Mouse (Mus musculus) intestine, postnatal 0 days (tissue): ENCODE data around the gene Prss16. TPM values are rescaled to one million over a fixed set of nuclear protein-coding genes. Genes with fewer than 3 reads are reported as not detected.

Source experiments
- ATAC-seq: fragments of 200-750 bp; cut with Nextera tagmentation; 2 replicates; pipeline ENCODE4 v1.8.0; 2017; ENCODE audit warnings: mild to moderate bottlenecking, moderate TSS enrichment, moderate library complexity
- H3K27ac ChIP-seq: fragments of 300-500 bp; sonication (generic); 2 replicates; pipeline ENCODE4 v1.5.1; 2014; ENCODE audit warnings: mild to moderate bottlenecking, low read depth, low read length, moderate library complexity
- H3K27me3 ChIP-seq: fragments of 300-500 bp; sonication (generic); replicated peaks from 2 replicates; pipeline ENCODE4 v1.6.1; 2014; ENCODE audit warnings: low read length, mixed read lengths; ENCODE audit not compliant: control insufficient read depth, insufficient read depth
- H3K36me3 ChIP-seq: fragments of 300-500 bp; sonication (generic); 2 replicates; pipeline ENCODE4 v1.6.1; 2014; ENCODE audit warnings: mild to moderate bottlenecking, moderate library complexity; ENCODE audit not compliant: control insufficient read depth, insufficient read depth
- H3K4me1 ChIP-seq: fragments of 300-500 bp; sonication (generic); replicated peaks from 2 replicates; pipeline ENCODE4 v1.6.1; 2014; ENCODE audit warnings: antibody characterized with exemption, low read length, mixed read lengths; ENCODE audit not compliant: control insufficient read depth, insufficient read depth
- H3K4me2 ChIP-seq: fragments of 300-500 bp; sonication (generic); replicated peaks from 2 replicates; pipeline ENCODE4 v1.6.1; 2014; ENCODE audit warnings: low read depth, mild to moderate bottlenecking, moderate library complexity
- H3K4me3 ChIP-seq: fragments of 300-500 bp; sonication (generic); 2 replicates; pipeline ENCODE4 v1.5.1; 2014; ENCODE audit warnings: low read depth, low read length
- H3K9ac ChIP-seq: fragments of 300-500 bp; sonication (generic); 2 replicates; pipeline ENCODE4 v1.6.1; 2014; ENCODE audit warnings: mild to moderate bottlenecking, low read depth, low read length
- H3K9me3 ChIP-seq: fragments of 300-500 bp; sonication (generic); 2 replicates; pipeline ENCODE4 v1.6.1; 2016; ENCODE audit warnings: mixed run types; ENCODE audit not compliant: control insufficient read depth
- CTCF ChIP-seq: sonication (generic); IDR thresholded peaks from 2 replicates; pipeline ENCODE4 v1.5.1; 2016; ENCODE audit warnings: low read depth, mild to moderate bottlenecking, control low read depth, antibody characterized with exemption, moderate library complexity
- WGBS: fragments of 180-500 bp; shearing (Covaris S2); extraction: QIAGEN DNeasy Blood & Tissue Kit; methylation state at CpG from one replicate; pipeline ENCODE4 v1.1.7; 2014; 5-methylcytosine and 5-hydroxymethylcytosine counted together
- microRNA-seq: library from miRNA; unstranded; fragments of <30 nt; microRNA quantifications from one replicate; pipeline ENCODE4, GENCODE M21; 2016
- polyA plus RNA-seq: library from polyadenylated mRNA; unstranded; fragments of >200 nt; fragmentation: Nextera tagmentation; extraction: Ambion mirVana; gene quantifications from 2 replicates; pipeline ENCODE4 v1.2.1, GENCODE M21; 2015

Gene Prss16
- polyA plus RNA-seq, 1 experiment from 2014 or later = 4.0 TPM

DNA sequence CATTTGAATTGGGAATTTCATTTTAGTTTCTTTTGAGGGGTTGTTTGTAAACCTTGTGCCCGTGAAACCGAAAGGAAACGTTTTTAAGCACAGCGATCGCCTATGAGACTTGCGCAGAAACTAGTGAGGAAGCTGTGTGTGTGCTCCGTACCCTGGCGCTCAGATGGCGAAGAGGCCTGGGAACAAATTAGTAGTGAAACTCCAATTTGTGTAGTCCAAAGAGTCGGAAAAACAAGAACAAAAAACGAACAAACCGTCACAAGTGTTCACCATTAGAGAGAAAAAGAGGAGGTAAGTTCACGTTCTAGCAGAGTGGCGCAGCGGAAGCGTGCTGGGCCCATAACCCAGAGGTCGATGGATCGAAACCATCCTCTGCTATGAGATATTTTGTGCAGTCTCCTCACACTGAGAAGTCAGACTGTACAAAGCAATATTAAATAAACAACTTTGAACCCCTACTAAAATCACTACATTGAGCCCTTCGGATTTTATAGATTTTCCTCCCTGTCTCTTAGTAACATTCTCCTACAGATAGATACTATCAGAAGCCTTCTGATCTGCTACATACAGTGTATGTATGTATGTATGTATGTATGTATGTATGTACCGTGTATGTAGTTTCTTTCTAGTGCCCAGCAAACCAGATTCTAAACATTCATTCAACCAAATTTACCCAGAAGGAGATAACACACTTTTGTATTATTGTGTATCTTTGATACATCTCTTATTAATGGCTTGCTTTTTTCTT is 34.6 kb downstream of the Prss16 start:
- Histone ChIP-seq H3K9ac (peak overlapping the region; percentile 79), H3K4me1 (no peaks in the 10 kb centered on the region), H3K27me3 (0 out of 2 replicates have a peak, but pooled peaks cover 4% of the 10 kb centered on the region), H3K27ac (peak overlapping the region; percentile 85), H3K9me3 (no peaks in the 10 kb centered on the region), H3K4me3 (peak overlapping the region; percentile 65), H3K4me2 (peak overlapping the region; percentile 50), H3K36me3 (no peaks in the 10 kb centered on the region)
- TF ChIP-seq CTCF = no peak
- peak; percentile 85 for ATAC-seq
- WGBS = 4% methylated on average over 20 of the region's 20 CpGs

DNA sequence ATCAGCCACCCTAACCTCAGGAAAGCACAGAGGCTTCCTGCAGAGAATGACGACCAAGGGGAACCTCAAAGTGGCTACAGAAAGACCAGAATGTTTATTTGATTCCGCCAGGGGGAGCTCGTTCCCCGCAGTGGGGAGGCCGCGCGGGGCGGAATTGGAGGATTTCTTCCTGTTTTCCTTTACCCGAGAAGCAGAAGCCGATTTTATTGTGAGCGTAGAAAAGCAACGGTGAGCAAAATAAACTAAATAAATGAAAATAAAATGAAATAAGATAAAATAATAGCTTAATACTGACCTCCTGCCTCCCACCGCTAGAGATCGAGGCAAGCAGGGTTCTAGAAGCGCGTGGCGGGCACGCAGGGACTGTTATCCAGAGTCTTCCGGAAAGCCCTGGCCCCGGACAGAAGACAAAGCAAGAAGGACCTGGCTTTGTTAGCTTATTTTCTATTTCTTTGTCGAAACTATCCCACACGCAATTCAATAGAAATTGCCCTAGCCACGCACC is 35.3 kb downstream of the Prss16 start:
- Histone ChIP-seq H3K9ac (peak overlapping the region; percentile 79), H3K27ac (peak overlapping the region; percentile 85), H3K36me3 (no peaks in the 10 kb centered on the region), H3K27me3 (0 out of 2 replicates have a peak, but pooled peaks cover 4% of the 10 kb centered on the region), H3K4me2 (peak overlapping the region; percentile 50), H3K4me1 (no peaks in the 10 kb centered on the region), H3K4me3 (peak overlapping the region; percentile 65), H3K9me3 (no peaks in the 10 kb centered on the region)
- TF ChIP-seq CTCF = peak; percentile 95
- under 1% methylated on average over 23 of the region's 23 CpGs for WGBS
- peak; percentile 82 for ATAC-seq

DNA sequence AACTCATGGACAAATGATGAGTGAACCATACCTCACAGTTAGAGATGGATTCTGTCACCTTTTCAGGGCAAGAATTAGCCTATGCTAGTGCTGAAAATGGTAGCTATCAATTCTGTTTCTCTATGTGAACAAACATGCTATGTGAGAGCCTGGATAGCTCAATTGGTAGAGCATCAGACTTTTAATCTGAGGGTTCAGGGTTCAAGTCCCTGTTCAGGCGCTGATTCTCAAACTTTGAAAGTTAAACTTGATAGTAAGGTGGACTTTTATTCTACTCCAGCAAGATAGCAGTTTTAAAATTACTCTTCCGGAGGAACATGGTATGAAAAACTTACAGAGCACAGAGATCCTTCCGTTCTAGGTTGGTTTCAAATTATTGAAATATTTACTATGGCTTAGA is 37.9 kb downstream of the Prss16 start:
- Histone ChIP-seq H3K9ac (no peak overlapping the region), H3K4me2 (no peak overlapping the region), H3K36me3 (no peaks in the 10 kb centered on the region), H3K27me3 (no peaks in the 10 kb centered on the region), H3K4me1 (no peaks in the 10 kb centered on the region), H3K4me3 (no peak overlapping the region), H3K9me3 (no peaks in the 10 kb centered on the region), H3K27ac (no peak overlapping the region)
- TF ChIP-seq CTCF = no peak
- ATAC-seq = no peak
- WGBS = 40% methylated on average over 3 of the region's 3 CpGs

DNA sequence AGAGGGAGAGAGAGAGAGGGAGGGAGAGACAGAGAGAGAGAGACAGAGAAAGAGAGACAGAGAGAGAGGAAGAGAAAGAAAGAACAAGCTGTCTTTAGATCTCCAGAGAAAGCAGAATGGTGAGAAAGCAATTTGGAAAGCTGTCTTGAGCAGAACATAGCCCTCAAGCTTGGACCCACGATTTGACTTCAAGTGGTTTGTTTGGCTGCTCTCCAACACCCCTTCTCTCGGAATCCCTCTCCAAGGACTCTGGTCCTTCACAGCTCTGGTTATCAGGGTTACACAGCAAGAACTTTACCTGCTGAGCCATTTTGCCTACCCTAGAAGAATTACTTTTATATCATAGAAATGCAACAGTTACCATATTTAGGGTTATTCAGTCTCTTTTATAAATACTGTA is 39.7 kb downstream of the Prss16 start:
- 31% methylated on average over 2 of the region's 2 CpGs for WGBS
- Histone ChIP-seq H3K27me3 (no peaks in the 10 kb centered on the region), H3K36me3 (no peaks in the 10 kb centered on the region), H3K9me3 (no peaks in the 10 kb centered on the region), H3K9ac (no peak overlapping the region), H3K4me2 (no peak overlapping the region), H3K27ac (no peak overlapping the region), H3K4me3 (no peak overlapping the region), H3K4me1 (no peaks in the 10 kb centered on the region)
- ATAC-seq = no peak
- no peak for TF ChIP-seq CTCF

DNA sequence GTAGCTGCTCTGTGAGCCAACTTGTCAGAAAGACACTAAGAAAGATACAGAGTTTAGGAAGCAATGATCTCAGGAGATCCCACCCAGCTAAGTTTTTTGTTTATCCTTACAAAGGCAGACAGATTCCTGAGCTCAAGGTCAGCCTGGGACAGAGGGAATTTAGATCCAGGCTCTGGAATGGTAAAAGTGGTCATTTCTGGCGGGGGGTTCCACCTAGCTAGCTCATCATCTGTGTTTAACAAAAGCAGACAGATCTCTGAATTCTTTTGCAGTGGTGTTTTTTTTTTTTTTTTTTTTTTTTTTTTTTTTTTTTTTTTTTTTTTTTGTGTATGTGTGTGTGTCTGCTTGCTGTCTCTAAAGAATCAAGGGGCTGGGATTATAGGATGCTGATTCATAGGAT is 40.3 kb downstream of the Prss16 start:
- Histone ChIP-seq H3K9me3 (no peaks in the 10 kb centered on the region), H3K27ac (no peak overlapping the region), H3K36me3 (no peaks in the 10 kb centered on the region), H3K4me1 (no peaks in the 10 kb centered on the region), H3K4me2 (no peak overlapping the region), H3K4me3 (no peak overlapping the region), H3K9ac (no peak overlapping the region), H3K27me3 (no peaks in the 10 kb centered on the region)
- no peak for TF ChIP-seq CTCF
- ATAC-seq = no peak
- 46% methylated on average over 1 of the region's 1 CpGs for WGBS

Small RNA genes lying within 50 kb of the gene (microRNA-seq; reads per million reads assigned to microRNA genes)
- gene Gm44390 (not detected), gene Gm44486 (not detected)

Other genes with a start within 250 kb of the Prss16 start
- 7.3 and 8.1 TPM in 2 replicates for gene Hist1h1b, start 229.1 kb downstream of the Prss16 start, polyA plus RNA-seq
- 34.1 and 39.6 TPM in 2 replicates for gene Hist1h3i, start 226.4 kb downstream of the Prss16 start, polyA plus RNA-seq
- 1.5 and 3.2 TPM in 2 replicates for gene Hist1h2an, start 222.5 kb downstream of the Prss16 start, polyA plus RNA-seq
- 0.41 and 1.5 TPM in 2 replicates for gene Hist1h2bp, start 222.3 kb downstream of the Prss16 start, polyA plus RNA-seq
- gene Hist1h2bq, start 199.5 kb downstream of the Prss16 start, polyA plus RNA-seq = 7.8 and 9.8 TPM in 2 replicates
- gene Hist1h2ao, start 199.3 kb downstream of the Prss16 start, polyA plus RNA-seq = not detected in 2 replicates
- not detected in 2 replicates for gene Hist1h4m, start 198.0 kb downstream of the Prss16 start, polyA plus RNA-seq
- gene Hist1h4n, start 177.5 kb downstream of the Prss16 start, polyA plus RNA-seq = 2.1 and 5.3 TPM in 2 replicates
- 1,504 and 1,780 TPM in 2 replicates for gene Hist1h2ap, start 176.2 kb downstream of the Prss16 start, polyA plus RNA-seq
- 7.8 and 10.0 TPM in 2 replicates for gene Hist1h2br, start 176.0 kb downstream of the Prss16 start, polyA plus RNA-seq
- gene Zfp184, start 64.6 kb downstream of the Prss16 start, polyA plus RNA-seq = 1.2 TPM in 2 replicates
- gene Pom121l2, start 28.5 kb downstream of the Prss16 start, polyA plus RNA-seq = not detected in 2 replicates
- 3.4 and 5.3 TPM in 2 replicates for gene Hist1h2ah, start 25.8 kb upstream of the Prss16 start, polyA plus RNA-seq
- 0.90 and 1.8 TPM in 2 replicates for gene Hist1h2bk, start 26.1 kb upstream of the Prss16 start, polyA plus RNA-seq
- gene Hist1h4i, start 31.6 kb upstream of the Prss16 start, polyA plus RNA-seq = 9.4 and 9.9 TPM in 2 replicates
- gene Hist1h2ag, start 33.2 kb upstream of the Prss16 start, polyA plus RNA-seq = 12.9 and 16.0 TPM in 2 replicates
- gene Hist1h2bj, start 33.5 kb upstream of the Prss16 start, polyA plus RNA-seq = 2.3 and 4.1 TPM in 2 replicates
- gene Vmn1r188, start 74.7 kb upstream of the Prss16 start, polyA plus RNA-seq = not detected in 2 replicates
- not detected in 2 replicates for gene Vmn1r189, start 96.1 kb upstream of the Prss16 start, polyA plus RNA-seq
- not detected in 2 replicates for gene Vmn1r191, start 174.2 kb upstream of the Prss16 start, polyA plus RNA-seq
- gene Vmn1r192, start 181.4 kb upstream of the Prss16 start, polyA plus RNA-seq = not detected in 2 replicates
- gene Vmn1r193, start 213.4 kb upstream of the Prss16 start, polyA plus RNA-seq = not detected in 2 replicates
- gene Vmn1r194, start 234.5 kb upstream of the Prss16 start, polyA plus RNA-seq = not detected in 2 replicates